Mouse (Mus musculus) heart, embryonic 11.5 days (tissue): Measurements from ENCODE around the gene Figla. TPM values are rescaled to one million over a fixed set of nuclear protein-coding genes. Genes with fewer than 3 reads are reported as not detected.

Experiments used
- ATAC-seq: fragments of 200-750 bp; cut with Nextera tagmentation; replicated peaks from 2 replicates; pipeline ENCODE4 v1.8.0; 2017; ENCODE audit warnings: moderate library complexity; ENCODE audit not compliant: insufficient number of reproducible peaks, low FRiP score, low TSS enrichment
- H3K27ac ChIP-seq: fragments of 300-500 bp; sonication (generic); 2 replicates; pipeline ENCODE4 v1.5.1; 2014; ENCODE audit warnings: mild to moderate bottlenecking, low read depth, low read length
- H3K27me3 ChIP-seq: fragments of 300-500 bp; sonication (generic); 2 replicates; pipeline ENCODE4 v1.6.1; 2014; ENCODE audit warnings: mild to moderate bottlenecking, low read length, mixed read lengths; ENCODE audit not compliant: control insufficient read depth, insufficient read depth
- H3K36me3 ChIP-seq: fragments of 300-500 bp; sonication (generic); 2 replicates; pipeline ENCODE4 v1.6.1; 2014; ENCODE audit warnings: mild to moderate bottlenecking, low read length, moderate library complexity, mixed read lengths; ENCODE audit not compliant: control insufficient read depth, insufficient read depth
- H3K4me1 ChIP-seq: fragments of 300-500 bp; sonication (generic); 2 replicates; pipeline ENCODE4 v1.6.1; 2014; ENCODE audit warnings: low read length; ENCODE audit not compliant: control insufficient read depth, insufficient read depth
- H3K4me2 ChIP-seq: fragments of 300-500 bp; sonication (generic); 2 replicates; pipeline ENCODE4 v1.6.1; 2014; ENCODE audit warnings: mild to moderate bottlenecking, moderate library complexity
- H3K4me3 ChIP-seq: fragments of 300-500 bp; sonication (generic); 2 replicates; pipeline ENCODE4 v1.5.1; 2014; ENCODE audit warnings: low read depth, low read length
- H3K9ac ChIP-seq: fragments of 300-500 bp; sonication (generic); 2 replicates; pipeline ENCODE4 v1.6.1; 2014; ENCODE audit warnings: mild to moderate bottlenecking, low read depth, low read length, moderate library complexity
- H3K9me3 ChIP-seq: fragments of 300-500 bp; sonication (generic); replicated peaks from 2 replicates; pipeline ENCODE4 v1.6.1; 2016; ENCODE audit warnings: low read length; ENCODE audit not compliant: control insufficient read depth
- WGBS: fragments of 180-500 bp; shearing (Covaris S2); extraction: QIAGEN DNeasy Blood & Tissue Kit; methylation state at CpG from one replicate; pipeline ENCODE4 v1.1.7; 2014; ENCODE audit not compliant: insufficient replicate concordance; 5-methylcytosine and 5-hydroxymethylcytosine counted together
- polyA plus RNA-seq: library from polyadenylated mRNA; unstranded; fragments of >200 nt; fragmentation: Nextera tagmentation; extraction: Ambion mirVana; gene quantifications from 2 replicates; pipeline ENCODE4 v1.2.1, GENCODE M21; 2014

The Figla gene
- polyA plus RNA-seq, 1 experiment from 2014 or later: not detected

DNA sequence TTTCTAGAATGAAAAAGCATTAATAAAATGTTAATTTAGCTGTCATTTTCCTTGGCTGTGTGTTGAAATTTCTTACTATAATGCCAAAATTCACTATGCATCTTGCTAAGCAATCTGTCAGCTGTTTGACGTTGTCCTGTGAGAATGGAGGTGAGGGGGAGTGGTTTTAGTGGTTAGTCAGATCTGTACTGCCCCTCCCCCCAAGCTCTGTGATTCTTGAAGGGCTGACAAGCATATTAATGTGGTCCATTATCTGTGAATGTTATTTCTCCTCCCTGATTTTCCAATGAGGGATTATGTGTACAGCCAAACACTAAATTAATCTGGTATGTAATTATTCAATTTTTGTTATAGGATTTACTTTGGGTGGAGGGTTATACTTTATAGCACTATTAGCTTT lies 42.5 kb downstream of the Figla start:
- Histone ChIP-seq H3K9ac (no peak overlapping the region), H3K27ac (no peak overlapping the region), H3K4me1 (no peaks in the 10 kb centered on the region; the same call in 1 of the 2 replicates), H3K4me3 (no peak overlapping the region), H3K9me3 (no peaks in the 10 kb centered on the region), H3K36me3 (no peaks in the 10 kb centered on the region), H3K27me3 (no peaks in the 10 kb centered on the region), H3K4me2 (no peak overlapping the region)
- 2% methylated on average over 1 of the region's 1 CpGs for WGBS
- ATAC-seq: no peak

DNA sequence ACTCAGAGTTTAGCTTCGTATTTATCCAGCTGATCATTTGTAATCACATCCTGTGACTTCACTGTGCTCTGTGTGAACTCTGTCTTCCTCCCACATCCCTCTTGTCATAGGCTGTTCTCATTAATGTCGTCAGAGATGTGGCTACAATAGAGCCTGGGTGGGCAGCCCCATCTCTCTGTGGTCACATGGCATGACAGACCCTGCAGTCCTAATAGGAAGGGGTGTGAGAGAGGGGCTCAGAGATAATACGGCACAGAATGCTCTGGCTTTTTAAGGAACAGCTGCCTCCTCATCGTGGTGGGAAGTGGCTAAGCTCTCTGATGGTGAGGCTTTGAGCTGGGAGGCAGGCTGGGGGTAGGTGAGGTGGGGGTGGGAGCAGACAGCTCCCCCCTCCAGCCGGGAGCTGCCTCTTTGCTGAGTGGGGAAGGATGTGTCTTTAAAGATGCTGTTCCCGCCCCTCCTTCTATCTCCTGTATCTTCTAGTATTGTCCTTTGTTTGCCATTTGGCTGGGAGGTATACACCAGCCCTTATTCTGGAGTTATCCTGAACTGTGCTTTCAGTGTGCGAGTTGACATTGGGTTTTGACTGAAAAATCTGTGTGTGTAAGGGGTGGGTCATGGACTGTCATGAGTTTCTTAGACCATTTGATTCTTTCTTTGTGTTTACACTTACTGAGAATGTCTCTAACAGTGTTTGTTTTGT lies 43.3 kb downstream of the Figla start:
- Histone ChIP-seq H3K27ac (no peak overlapping the region), H3K9ac (no peak overlapping the region), H3K9me3 (no peaks in the 10 kb centered on the region), H3K27me3 (no peaks in the 10 kb centered on the region), H3K4me1 (no peaks in the 10 kb centered on the region), H3K4me3 (no peak overlapping the region), H3K36me3 (no peaks in the 10 kb centered on the region), H3K4me2 (no peak overlapping the region)
- 28% methylated on average over 7 of the region's 7 CpGs for WGBS
- no peak for ATAC-seq

DNA sequence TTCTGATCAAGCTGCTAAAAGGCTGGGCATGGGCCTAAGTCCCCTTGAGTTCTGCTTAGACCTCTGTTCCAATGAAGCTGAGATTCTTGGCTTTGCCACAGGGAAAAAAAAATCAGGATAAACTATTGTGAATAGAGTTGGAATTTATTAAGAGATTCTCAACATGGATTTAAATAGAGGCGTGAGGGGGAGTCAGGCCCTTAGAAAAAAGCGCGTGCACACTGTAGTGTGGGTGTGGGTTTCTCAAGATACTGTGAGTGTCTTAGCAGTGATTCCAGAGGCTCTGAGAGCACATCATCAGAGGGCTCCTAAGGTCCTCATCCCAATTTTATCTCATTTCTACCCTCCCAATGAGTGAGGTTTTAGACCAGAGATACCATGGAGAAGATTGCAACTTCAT lies 44.2 kb downstream of the Figla start:
- H3K27me3 ChIP-seq: no peaks in the 10 kb centered on the region
- no peaks in the 10 kb centered on the region for H3K9me3 ChIP-seq
- H3K4me3 ChIP-seq: no peak overlapping the region
- H3K9ac ChIP-seq: no peak overlapping the region
- no peaks in the 10 kb centered on the region for H3K4me1 ChIP-seq
- no peaks in the 10 kb centered on the region for H3K36me3 ChIP-seq
- 95% methylated on average over 3 of the region's 3 CpGs for WGBS
- no peak overlapping the region for H3K27ac ChIP-seq
- H3K4me2 ChIP-seq: no peak overlapping the region
- ATAC-seq: no peak

DNA sequence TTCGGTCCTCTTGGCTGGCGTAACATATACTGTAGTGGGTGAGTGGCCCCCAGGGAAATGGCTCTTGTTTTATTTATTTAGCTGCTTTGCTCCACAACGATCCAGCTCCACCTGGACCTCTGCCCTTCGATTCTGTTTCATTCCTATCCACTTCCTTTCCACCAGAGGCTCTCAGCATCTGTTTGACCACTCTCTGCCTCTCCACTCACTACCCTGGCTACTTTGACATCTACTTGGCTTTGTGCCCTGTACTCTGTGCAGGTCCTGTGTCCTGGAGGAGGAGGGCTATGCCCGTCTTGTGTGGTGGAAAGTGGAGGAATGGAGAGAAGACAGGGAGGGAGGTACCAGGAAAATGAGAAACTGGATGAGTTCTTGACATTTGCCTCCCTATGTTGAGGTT lies 46.3 kb downstream of the Figla start:
- no peaks in the 10 kb centered on the region for H3K4me1 ChIP-seq
- H3K9ac ChIP-seq: no peak overlapping the region
- ATAC-seq: no peak
- H3K36me3 ChIP-seq: no peaks in the 10 kb centered on the region
- no peak overlapping the region for H3K4me3 ChIP-seq
- H3K4me2 ChIP-seq: no peak overlapping the region
- H3K27ac ChIP-seq: no peak overlapping the region
- WGBS: 59% methylated on average over 5 of the region's 5 CpGs
- H3K9me3 ChIP-seq: no peaks in the 10 kb centered on the region
- H3K27me3 ChIP-seq: no peaks in the 10 kb centered on the region

DNA sequence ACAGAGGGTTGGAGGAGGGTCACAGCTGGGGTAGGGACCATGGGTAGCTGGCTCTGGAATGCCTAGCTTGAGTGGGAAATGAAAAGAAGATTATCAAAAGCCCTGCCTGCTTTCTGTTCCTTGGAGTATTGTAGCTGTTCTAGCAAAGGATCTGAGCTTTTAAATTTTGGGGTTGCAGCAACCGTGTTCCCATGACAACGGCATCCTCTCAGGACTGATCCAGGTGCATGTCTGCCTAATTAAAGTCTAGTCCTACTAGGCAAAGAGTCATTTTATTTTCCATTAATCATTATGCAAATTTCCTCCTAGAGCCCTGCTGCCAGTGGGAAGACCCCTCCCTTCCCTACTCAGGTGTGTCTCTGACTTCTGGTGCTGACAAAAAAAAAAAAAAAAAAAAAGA lies 46.7 kb downstream of the Figla start:
- Histone ChIP-seq H3K4me3 (no peak overlapping the region), H3K27me3 (no peaks in the 10 kb centered on the region), H3K4me1 (no peaks in the 10 kb centered on the region), H3K9ac (no peak overlapping the region), H3K9me3 (no peaks in the 10 kb centered on the region), H3K27ac (no peak overlapping the region), H3K4me2 (no peak overlapping the region), H3K36me3 (no peaks in the 10 kb centered on the region)
- no peak for ATAC-seq
- 80% methylated on average over 2 of the region's 2 CpGs for WGBS

DNA sequence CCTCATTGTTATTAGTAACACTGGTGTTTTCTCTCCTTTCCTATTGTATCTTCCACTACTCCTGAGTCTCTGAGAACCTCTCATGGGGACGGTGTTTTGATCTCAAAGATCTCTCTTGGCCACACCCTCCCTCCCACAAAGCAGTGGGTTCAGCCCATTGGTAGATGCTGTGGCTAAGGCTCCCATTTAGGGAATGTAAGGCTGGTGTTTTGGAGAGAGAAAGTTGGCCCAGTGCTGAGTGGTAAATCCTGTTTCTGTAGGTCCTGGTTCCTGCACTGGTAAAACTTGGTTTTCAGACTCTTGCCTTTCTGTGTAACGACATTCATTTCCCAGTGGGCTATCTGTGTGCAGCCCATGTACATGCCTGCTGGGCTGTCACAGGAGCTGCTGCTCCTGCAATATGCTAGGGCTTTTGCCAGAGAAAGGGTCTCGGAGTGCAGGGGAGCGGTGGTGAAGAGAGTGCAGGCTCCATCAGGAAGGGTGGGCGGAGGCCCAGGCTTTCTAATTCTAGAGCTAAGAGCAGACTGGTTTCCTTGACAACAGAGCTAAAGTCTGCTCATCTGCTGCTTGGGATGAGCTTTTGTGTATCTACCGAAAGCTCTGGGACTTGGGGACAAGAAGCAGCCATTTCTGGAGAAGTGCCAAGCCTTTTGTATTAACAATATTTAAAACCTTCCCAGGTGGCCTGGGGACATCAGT lies 48.5 kb downstream of the Figla start:
- no peak for ATAC-seq

DNA sequence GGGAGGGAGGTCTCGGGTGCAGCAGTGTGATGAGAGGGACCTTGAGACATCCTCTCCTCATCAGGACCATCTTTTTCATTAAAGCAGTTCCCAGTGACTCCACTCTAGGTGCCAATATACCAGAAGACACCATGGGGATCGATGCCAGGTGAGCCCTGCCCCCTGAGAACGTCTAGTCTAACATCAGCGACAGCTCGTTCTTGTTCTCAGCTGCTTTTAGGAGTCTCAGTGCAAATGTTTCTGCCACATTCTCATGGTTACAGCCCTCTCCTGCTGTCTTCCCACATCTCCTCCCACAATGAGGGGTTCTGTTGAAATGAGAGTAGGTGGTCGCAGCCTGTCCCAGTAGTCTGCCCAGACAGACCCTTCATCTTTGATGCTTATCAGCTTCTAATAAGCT lies 50.8 kb downstream of the Figla start:
- no peak overlapping the region for H3K4me2 ChIP-seq
- H3K9ac ChIP-seq: no peak overlapping the region
- no peak overlapping the region for H3K4me3 ChIP-seq
- no peaks in the 10 kb centered on the region for H3K36me3 ChIP-seq
- no peaks in the 10 kb centered on the region for H3K9me3 ChIP-seq
- H3K4me1 ChIP-seq: no peaks in the 10 kb centered on the region
- whole genome bisulfite sequencing: 79% methylated on average over 6 of the region's 6 CpGs
- no peak overlapping the region for H3K27ac ChIP-seq
- no peaks in the 10 kb centered on the region for H3K27me3 ChIP-seq
- no peak for ATAC-seq

More for the DNA sequence above, 48.5 kb downstream of the Figla start:
- WGBS: 55% methylated on average over 6 of the region's 6 CpGs
- Histone ChIP-seq H3K4me2 (no peak overlapping the region), H3K27me3 (no peaks in the 10 kb centered on the region), H3K4me1 (no peaks in the 10 kb centered on the region), H3K36me3 (no peaks in the 10 kb centered on the region), H3K9ac (no peak overlapping the region), H3K27ac (no peak overlapping the region), H3K4me3 (no peak overlapping the region), H3K9me3 (no peaks in the 10 kb centered on the region)

DNA sequence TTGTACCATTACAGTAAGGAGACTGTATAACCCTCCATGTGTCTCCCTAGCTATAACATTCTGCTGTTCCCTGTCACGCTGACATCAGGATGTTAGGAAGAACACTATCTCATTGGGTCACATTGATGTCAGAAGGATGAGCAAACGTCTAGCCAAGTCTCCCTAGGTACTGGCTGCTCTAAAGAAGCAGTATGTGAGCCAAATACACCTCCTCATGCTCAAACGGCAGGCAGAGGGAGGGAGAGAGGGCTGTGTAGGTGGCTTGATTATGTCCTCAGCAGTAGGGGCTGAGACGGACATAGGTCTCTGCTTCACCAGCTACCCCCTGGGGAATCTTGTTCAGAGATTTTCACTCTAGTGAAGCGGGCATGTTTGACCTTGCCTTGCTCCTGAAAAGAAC lies 51.2 kb downstream of the Figla start:
- H3K27ac ChIP-seq: no peak overlapping the region
- no peaks in the 10 kb centered on the region for H3K9me3 ChIP-seq
- H3K9ac ChIP-seq: no peak overlapping the region
- no peak overlapping the region for H3K4me2 ChIP-seq
- H3K4me3 ChIP-seq: no peak overlapping the region
- 49% methylated on average over 5 of the region's 5 CpGs for WGBS
- no peaks in the 10 kb centered on the region for H3K27me3 ChIP-seq
- H3K4me1 ChIP-seq: no peaks in the 10 kb centered on the region
- ATAC-seq: no peak
- no peaks in the 10 kb centered on the region for H3K36me3 ChIP-seq

DNA sequence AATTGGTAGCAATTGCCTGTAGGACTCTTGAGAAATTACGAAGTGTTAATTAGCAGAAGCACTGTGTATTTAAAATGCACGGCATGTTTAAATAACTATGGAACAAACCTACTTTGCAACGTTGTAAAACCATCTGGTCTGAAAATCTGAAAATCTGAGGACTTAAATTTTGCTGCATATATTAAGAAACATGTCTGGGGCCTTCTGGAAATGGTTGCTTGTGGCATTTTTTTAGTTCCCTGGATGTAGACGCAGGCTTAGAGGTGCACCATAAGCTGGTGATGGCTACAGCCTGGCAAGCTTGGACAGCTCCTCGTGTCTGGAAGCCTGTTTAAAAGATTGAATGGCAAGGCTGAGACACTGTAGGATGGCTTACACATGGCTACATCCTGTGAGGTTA lies 53.0 kb downstream of the Figla start:
- no peak overlapping the region for H3K4me2 ChIP-seq
- no peak overlapping the region for H3K4me3 ChIP-seq
- ATAC-seq: no peak
- H3K27ac ChIP-seq: no peak overlapping the region
- H3K36me3 ChIP-seq: no peaks in the 10 kb centered on the region
- H3K9ac ChIP-seq: no peak overlapping the region
- WGBS: 73% methylated on average over 5 of the region's 5 CpGs
- H3K27me3 ChIP-seq: no peaks in the 10 kb centered on the region
- H3K4me1 ChIP-seq: no peaks in the 10 kb centered on the region
- H3K9me3 ChIP-seq: no peaks in the 10 kb centered on the region
